ENCODE assay signal across 17 mouse cellular contexts in the genomic region with DNA sequence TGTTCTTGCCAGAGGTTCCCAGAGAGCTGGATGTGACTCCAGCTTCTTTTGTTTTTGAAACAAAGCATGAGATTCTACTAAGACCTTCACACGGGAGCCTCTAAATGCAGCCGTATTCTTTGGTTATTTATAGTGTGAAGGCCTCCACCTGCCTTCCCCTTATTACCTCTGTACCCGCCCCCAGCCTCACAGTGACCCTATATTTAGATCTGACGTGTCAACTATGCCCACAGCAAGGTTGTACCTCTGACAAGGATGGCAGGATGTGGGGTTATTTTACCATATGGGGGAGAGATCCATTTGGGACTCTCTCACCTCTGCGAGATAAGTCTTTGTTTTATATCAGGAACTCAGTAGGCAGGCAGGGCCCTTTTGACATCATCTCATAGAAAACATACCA.
"Had no signal": no experiment of that assay in that cellular context is flagged by ENCODE, and none has a peak within 500 bp of the region (broad histone marks: within the 10 kb centered on the region; RNA-seq: fewer than 3 reads in every experiment).

No protein-coding gene starts in this region.

- H3K27ac ChIP-seq: lung, embryonic 15.5 days; macrophage; midbrain, embryonic 13.5 days; midbrain, embryonic 15.5 days; neural tube, embryonic 12.5 days; stomach, embryonic 15.5 days; stomach, postnatal 0 days had no signal

- H3K27me3 ChIP-seq: lung, embryonic 15.5 days; megakaryocyte, embryonic 14.5 days; midbrain, embryonic 13.5 days; midbrain, embryonic 15.5 days; neural tube, embryonic 12.5 days; stomach, embryonic 15.5 days had no signal

- H3K9me3 ChIP-seq: lung, embryonic 15.5 days; neural tube, embryonic 12.5 days; stomach, embryonic 15.5 days had no signal

- H3K4me2 ChIP-seq: lung, embryonic 15.5 days; midbrain, embryonic 11.5 days; midbrain, embryonic 13.5 days; midbrain, embryonic 15.5 days; neural tube, embryonic 12.5 days; stomach, embryonic 15.5 days had no signal

- H3K36me3 ChIP-seq: lung, embryonic 15.5 days; midbrain, embryonic 13.5 days; midbrain, embryonic 15.5 days; neural tube, embryonic 12.5 days; stomach, embryonic 15.5 days had no signal

- H3K4me1 ChIP-seq: lung, embryonic 15.5 days; megakaryocyte, embryonic 14.5 days; midbrain, embryonic 13.5 days; midbrain, embryonic 15.5 days; neural tube, embryonic 12.5 days; stomach, embryonic 15.5 days had no signal

- DNase-seq: lung, adult 2 months; lung, postnatal 14 days; lung, postnatal 36 days; right cerebral cortex, postnatal 14 days; thymus, adult 2 months; thymus, postnatal 25 days; thymus, postnatal 4 days had no signal

- H3K4me3 ChIP-seq: lung, embryonic 15.5 days; megakaryocyte, embryonic 14.5 days; midbrain, embryonic 13.5 days; midbrain, embryonic 15.5 days; neural tube, embryonic 12.5 days; stomach, embryonic 15.5 days had no signal

- ATAC-seq: lung, postnatal 0 days; midbrain, embryonic 13.5 days; midbrain, embryonic 15.5 days had no signal

- H3K9ac ChIP-seq: lung, embryonic 15.5 days; midbrain, embryonic 13.5 days; midbrain, embryonic 15.5 days; neural tube, embryonic 12.5 days; stomach, embryonic 15.5 days had no signal
